Mouse (Mus musculus) intestine, embryonic 16.5 days (tissue): Measurements from ENCODE around the gene Ndufs3. TPM values are rescaled to one million over a fixed set of nuclear protein-coding genes. Genes with fewer than 3 reads are reported as not detected.
"Not testable (repeated sequence)": the region's sequence is repeated elsewhere in the genome, so short reads cannot be mapped to it uniquely, and the experiment has no call there.

Experiments used
- ATAC-seq: fragments of 200-750 bp; cut with Nextera tagmentation; 2 replicates; pipeline ENCODE4 v1.8.0; 2017; ENCODE audit warnings: moderate TSS enrichment, moderate library complexity
- H3K27ac ChIP-seq: fragments of 300-500 bp; sonication (generic); 2 replicates; pipeline ENCODE4 v1.5.1; 2014; ENCODE audit warnings: mild to moderate bottlenecking, low read length
- H3K27me3 ChIP-seq: fragments of 300-500 bp; sonication (generic); replicated peaks from 2 replicates; pipeline ENCODE4 v1.6.1; 2014; ENCODE audit warnings: low read length, control low read depth, mixed read lengths; ENCODE audit not compliant: control insufficient read depth, insufficient read depth
- H3K36me3 ChIP-seq: fragments of 300-500 bp; sonication (generic); 2 replicates; pipeline ENCODE4 v1.6.1; 2014; ENCODE audit warnings: low read length, control low read depth; ENCODE audit not compliant: control insufficient read depth, insufficient read depth
- H3K4me1 ChIP-seq: fragments of 300-500 bp; sonication (generic); 2 replicates; pipeline ENCODE4 v1.6.1; 2014; ENCODE audit warnings: low read length, control low read depth, mixed read lengths; ENCODE audit not compliant: control insufficient read depth, insufficient read depth
- H3K4me2 ChIP-seq: fragments of 300-500 bp; sonication (generic); 2 replicates; pipeline ENCODE4 v1.6.1; 2014; ENCODE audit warnings: low read depth, low read length, control low read depth
- H3K4me3 ChIP-seq: fragments of 300-500 bp; sonication (generic); 2 replicates; pipeline ENCODE4 v1.5.1; 2014; ENCODE audit warnings: mild to moderate bottlenecking, low read length
- H3K9ac ChIP-seq: fragments of 300-500 bp; sonication (generic); 2 replicates; pipeline ENCODE4 v1.6.1; 2014; ENCODE audit warnings: low read depth, low read length
- H3K9me3 ChIP-seq: fragments of 300-500 bp; sonication (generic); 2 replicates; pipeline ENCODE4 v1.6.1; 2016; ENCODE audit warnings: low read length, control low read depth; ENCODE audit not compliant: control insufficient read depth
- WGBS: fragments of 180-500 bp; shearing (Covaris S2); extraction: QIAGEN DNeasy Blood & Tissue Kit; methylation state at CpG from one replicate; pipeline ENCODE4 v1.1.7; 2014; 5-methylcytosine and 5-hydroxymethylcytosine counted together
- polyA plus RNA-seq: library from polyadenylated mRNA; unstranded; fragments of >200 nt; fragmentation: Nextera tagmentation; extraction: Ambion mirVana; gene quantifications from 2 replicates; pipeline ENCODE4 v1.2.1, GENCODE M21; 2015

Ndufs3 gene
- polyA plus RNA-seq, 1 experiment from 2014 or later, result 316 TPM

GRCm38 (mm10) chr2:90913671-90914070 lies 9.0 kb upstream of the Ndufs3 start:
- Histone ChIP-seq H3K27ac (no peak overlapping the region), H3K27me3 (no peaks in the 10 kb centered on the region), H3K36me3 (peaks cover 17% of the 10 kb centered on the region), H3K9me3 (no peaks in the 10 kb centered on the region), H3K4me2 (no peak overlapping the region), H3K4me3 (no peak overlapping the region), H3K9ac (no peak overlapping the region), H3K4me1 (peaks cover 19% of the 10 kb centered on the region)
- no peak for ATAC-seq
- 72% methylated on average over 2 of the region's 2 CpGs for WGBS

DNA sequence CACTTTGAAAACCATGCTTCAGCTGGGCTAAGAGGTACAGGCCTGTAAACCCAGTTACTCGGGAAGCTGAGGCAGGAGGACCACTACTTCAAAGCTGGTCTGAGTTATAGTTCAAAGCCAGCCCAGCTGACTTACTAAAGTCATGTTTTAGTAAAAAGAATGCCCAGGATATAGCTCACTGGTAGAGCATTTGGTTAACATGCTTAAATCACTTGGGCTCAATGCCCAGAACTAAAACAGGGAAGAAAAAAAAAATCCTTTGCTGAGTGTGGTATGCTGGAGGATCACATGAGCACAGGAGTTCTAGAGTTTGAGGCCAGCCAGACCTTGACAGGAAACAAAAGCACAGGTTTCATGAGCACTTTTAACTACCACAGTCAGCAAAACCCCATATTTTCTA lies 7.0 kb upstream of the Ndufs3 start:
- 81% methylated on average over 1 of the region's 1 CpGs for WGBS
- H3K9me3 ChIP-seq, result no peaks in the 10 kb centered on the region
- no peak overlapping the region for H3K9ac ChIP-seq
- peaks cover 19% of the 10 kb centered on the region for H3K4me1 ChIP-seq
- no peak overlapping the region for H3K4me3 ChIP-seq
- H3K27ac ChIP-seq, result no peak overlapping the region
- peaks cover 21% of the 10 kb centered on the region for H3K36me3 ChIP-seq
- ATAC-seq, result no peak
- H3K4me2 ChIP-seq, result no peak overlapping the region
- H3K27me3 ChIP-seq, result no peaks in the 10 kb centered on the region

DNA sequence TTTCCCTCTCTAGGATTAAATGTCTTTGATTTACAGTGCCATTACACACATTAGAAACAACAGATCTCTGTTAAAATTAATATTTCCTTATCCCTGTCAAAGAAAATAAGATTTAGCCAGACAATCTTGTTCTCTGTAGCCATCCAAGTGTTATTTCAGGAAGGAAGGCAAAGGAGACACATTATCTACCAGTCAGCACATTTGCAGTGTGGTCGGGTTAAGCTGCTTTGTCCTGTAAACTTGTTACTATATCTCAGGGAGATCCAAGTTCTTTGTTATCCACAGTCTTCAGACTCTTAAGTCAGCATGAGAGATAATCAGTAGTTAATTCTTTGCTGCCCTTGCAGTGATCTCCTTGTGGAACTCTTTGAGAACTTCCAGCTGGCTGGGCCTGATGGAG lies 6.2 kb upstream of the Ndufs3 start:
- Histone ChIP-seq H3K4me1 (peaks cover 17% of the 10 kb centered on the region), H3K9ac (no peak overlapping the region), H3K27ac (no peak overlapping the region), H3K4me3 (no peak overlapping the region), H3K27me3 (no peaks in the 10 kb centered on the region), H3K36me3 (peaks cover 21% of the 10 kb centered on the region), H3K4me2 (no peak overlapping the region), H3K9me3 (no peaks in the 10 kb centered on the region)
- ATAC-seq, result no peak
- WGBS, result 85% methylated on average over 1 of the region's 1 CpGs

GRCm38 (mm10) chr2:90906721-90907120 lies 2.1 kb upstream of the Ndufs3 start:
- 90% methylated on average over 2 of the region's 2 CpGs for WGBS
- Histone ChIP-seq H3K27ac (no peak overlapping the region), H3K27me3 (no peaks in the 10 kb centered on the region), H3K4me2 (no peak overlapping the region), H3K4me3 (no peak overlapping the region), H3K4me1 (peaks cover 9% of the 10 kb centered on the region), H3K9me3 (no peaks in the 10 kb centered on the region), H3K9ac (no peak overlapping the region), H3K36me3 (peaks cover 24% of the 10 kb centered on the region)
- no peak for ATAC-seq

DNA sequence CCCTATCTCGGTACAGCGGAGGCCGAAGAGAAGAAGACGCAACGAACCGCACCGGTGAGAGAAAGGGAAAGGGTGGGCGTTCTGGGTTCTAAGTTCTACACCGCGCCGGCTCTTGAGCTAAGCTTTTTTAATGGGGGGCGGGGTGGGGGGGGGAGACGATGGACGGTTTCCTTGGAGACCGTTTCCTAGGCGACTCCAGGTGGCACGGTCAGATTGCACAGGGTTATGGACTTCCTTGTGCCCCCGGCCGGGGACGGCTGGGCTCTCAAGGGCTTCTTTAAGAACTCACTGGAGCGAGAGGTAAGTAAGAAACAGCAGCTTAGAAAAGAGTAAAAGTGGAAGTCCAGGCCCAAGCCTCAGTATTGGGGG lies 213 bp upstream of the Ndufs3 start:
- Histone ChIP-seq H3K9me3 (no peaks in the 10 kb centered on the region), H3K9ac (peak overlapping the region; percentile 98), H3K4me2 (peak overlapping the region; percentile 73), H3K27ac (peak overlapping the region; percentile 95), H3K4me3 (peak overlapping the region; percentile 97), H3K4me1 (peaks cover 9% of the 10 kb centered on the region), H3K27me3 (no peaks in the 10 kb centered on the region), H3K36me3 (peaks cover 19% of the 10 kb centered on the region)
- ATAC-seq, result peak; percentile 66
- WGBS, result under 1% methylated on average over 21 of the region's 21 CpGs

DNA sequence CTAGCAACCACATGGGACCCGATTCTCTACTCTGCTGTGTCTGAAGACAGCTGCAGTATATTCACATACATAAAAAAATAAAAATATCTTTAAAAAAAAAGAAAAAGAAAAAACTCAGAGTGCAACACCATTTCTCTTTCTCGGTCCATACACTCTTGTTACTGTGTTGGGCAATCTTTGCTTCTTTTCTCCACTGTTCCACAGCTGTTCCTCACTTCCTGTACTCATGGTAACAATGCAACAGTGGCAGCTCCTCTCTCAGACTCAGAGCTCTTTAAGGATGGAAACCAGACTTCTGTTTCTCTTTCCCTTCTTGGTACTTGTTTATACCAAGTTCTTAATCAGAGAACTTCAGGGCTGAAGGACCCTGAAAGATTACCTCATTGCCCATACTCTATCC lies 1.2 kb downstream of the Ndufs3 start:
- Histone ChIP-seq H3K4me2 (peak overlapping the region; percentile 62), H3K4me3 (peak overlapping the region; percentile 97), H3K27me3 (no peaks in the 10 kb centered on the region), H3K4me1 (peaks cover 9% of the 10 kb centered on the region), H3K36me3 (peaks cover 7% of the 10 kb centered on the region), H3K9ac (peak overlapping the region; percentile 98), H3K27ac (no peak overlapping the region), H3K9me3 (no peaks in the 10 kb centered on the region)
- ATAC-seq, result no peak
- 71% methylated on average over 2 of the region's 2 CpGs for WGBS

DNA sequence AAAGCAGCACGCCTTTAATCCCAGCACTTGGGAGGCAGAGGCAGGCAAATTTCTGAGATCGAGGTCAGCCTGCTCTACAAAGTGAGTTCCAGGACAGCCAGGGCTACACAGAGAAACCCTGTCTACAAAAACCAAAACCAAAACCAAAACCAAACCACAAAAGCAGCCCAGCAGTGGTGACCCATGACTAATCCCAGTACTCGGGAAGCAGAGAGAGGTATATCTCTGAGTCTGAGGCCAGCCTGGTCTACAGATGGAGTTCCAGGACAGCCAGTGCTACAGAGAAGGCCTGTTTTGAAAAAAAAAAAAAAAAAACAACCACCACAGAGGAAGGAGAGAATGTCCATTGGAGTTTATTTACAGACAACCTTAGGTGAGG lies 10.3 kb downstream of the Ndufs3 start:
- not testable (repeated sequence) for H3K9ac ChIP-seq, H3K9me3 ChIP-seq, H3K36me3 ChIP-seq, H3K27ac ChIP-seq, H3K4me2 ChIP-seq, ATAC-seq, H3K4me1 ChIP-seq, H3K27me3 ChIP-seq, H3K4me3 ChIP-seq
- 83% methylated on average over 3 of the region's 3 CpGs for WGBS

DNA sequence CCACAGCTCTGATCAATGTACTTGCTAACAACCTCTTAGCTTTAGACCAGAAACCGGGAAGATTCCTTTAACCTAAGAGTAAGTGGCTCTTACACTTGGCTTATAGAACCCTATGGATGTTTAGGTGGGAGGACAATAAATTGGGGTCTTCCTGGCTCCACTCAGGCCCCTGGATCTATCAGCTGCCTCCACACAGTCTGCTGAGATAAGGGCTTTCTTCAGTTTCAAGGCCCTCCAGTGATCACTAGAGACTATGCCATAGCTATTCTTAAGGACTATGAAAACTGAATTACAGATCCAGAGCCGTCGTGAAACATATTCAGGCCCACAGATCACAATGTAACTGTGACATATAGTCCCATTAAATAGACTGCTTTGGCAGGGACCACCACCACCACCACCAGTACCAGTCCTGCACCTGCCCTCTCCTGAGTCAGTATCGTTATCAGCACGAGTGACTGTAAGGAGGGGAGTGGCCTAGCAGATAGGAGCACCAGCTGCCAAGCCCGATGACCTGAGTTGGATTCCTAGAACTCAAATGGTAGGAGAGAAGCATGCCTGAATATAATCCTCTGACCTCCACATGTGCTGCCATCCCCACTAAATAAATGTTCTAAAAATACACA lies 10.8 kb downstream of the Ndufs3 start:
- Histone ChIP-seq H3K36me3 (peaks cover 9% of the 10 kb centered on the region), H3K9me3 (no peaks in the 10 kb centered on the region), H3K4me1 (peaks cover 7% of the 10 kb centered on the region; the same call in 1 of the 2 replicates), H3K4me2 (no peak overlapping the region), H3K27me3 (peaks cover 7% of the 10 kb centered on the region; the same call in 1 of the 2 replicates), H3K4me3 (no peak overlapping the region), H3K9ac (no peak overlapping the region), H3K27ac (no peak overlapping the region)
- ATAC-seq, result peak; percentile 51; the same call in 1 of the 2 replicates
- 76% methylated on average over 6 of the region's 6 CpGs for WGBS

DNA sequence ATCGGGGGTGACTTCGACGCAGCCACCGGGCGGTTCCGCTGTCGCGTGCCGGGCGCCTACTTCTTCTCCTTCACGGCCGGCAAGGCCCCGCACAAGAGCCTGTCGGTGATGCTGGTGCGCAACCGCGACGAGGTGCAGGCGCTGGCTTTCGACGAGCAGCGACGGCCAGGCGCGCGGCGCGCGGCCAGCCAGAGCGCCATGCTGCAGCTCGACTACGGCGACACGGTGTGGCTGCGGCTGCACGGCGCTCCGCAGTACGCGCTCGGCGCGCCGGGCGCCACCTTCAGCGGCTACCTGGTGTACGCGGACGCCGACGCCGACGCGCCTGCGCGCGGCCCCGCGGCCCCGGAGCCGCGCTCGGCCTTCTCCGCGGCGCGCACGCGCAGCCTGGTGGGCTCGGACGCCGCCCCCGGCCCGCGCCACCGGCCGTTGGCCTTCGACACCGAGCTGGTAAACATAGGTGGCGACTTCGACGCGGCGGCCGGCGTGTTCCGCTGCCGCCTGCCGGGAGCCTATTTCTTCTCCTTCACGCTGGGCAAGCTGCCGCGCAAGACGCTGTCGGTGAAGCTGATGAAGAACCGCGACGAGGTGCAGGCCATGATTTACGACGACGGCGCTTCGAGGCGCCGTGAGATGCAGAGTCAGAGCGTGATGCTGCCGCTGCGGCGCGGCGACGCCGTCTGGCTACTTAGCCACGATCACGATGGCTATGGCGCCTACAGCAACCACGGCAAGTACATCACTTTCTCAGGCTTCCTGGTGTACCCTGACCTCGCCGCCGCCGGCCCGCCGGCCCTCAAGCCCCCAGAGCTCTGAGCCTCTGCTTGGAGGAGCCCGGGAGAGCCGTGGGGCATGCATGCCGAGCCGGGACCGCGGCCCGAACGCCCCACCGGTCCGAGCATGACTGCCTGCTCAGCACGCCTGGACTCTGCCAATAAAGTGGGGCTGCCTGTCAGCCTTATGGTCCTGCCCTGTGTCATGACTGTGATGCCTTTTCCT lies 14.8 kb downstream of the Ndufs3 start:
- Histone ChIP-seq H3K4me3 (peak overlapping the region; percentile 63), H3K4me2 (peak overlapping the region; percentile 93), H3K36me3 (no peaks in the 10 kb centered on the region), H3K9ac (peak overlapping the region; percentile 72), H3K4me1 (peaks cover 16% of the 10 kb centered on the region), H3K9me3 (no peaks in the 10 kb centered on the region), H3K27ac (no peak overlapping the region), H3K27me3 (peaks cover 30% of the 10 kb centered on the region)
- 3% methylated on average over 127 of the region's 133 CpGs for WGBS
- ATAC-seq, result peak; percentile 84
